Mouse (Mus musculus) lung, postnatal 36 days (tissue): ENCODE measurements around the gene 2900026A02Rik.

Experiments used
- DNase-seq: peaks from one replicate; pipeline ENCODE4 v3.0.0; 2022; ENCODE audit warnings: mixed read lengths

Gene 2900026A02Rik

DNA sequence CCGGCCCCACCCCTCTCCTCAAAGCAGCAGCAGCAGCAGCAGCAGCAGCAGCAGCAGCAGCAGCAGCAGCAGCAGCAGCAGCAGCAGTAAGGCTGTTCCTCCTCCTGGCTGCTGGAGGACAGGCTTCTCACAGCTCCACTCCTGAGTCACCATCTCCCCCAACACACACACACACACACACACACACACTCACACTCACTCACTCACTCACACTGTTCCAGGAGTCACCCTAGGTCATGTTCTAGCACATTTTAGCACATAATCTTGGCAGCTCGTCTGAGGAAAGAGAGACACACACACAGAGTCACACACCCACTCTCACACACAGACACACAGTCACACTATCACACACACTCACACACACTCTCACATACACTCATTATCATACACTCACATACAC, 74.4 kb downstream of the 2900026A02Rik start:
- DNase-seq, result no peak

GRCm38 (mm10) chr5:113145171-113145570, 75.9 kb downstream of the 2900026A02Rik start:
- DNase-seq, result no peak

DNA sequence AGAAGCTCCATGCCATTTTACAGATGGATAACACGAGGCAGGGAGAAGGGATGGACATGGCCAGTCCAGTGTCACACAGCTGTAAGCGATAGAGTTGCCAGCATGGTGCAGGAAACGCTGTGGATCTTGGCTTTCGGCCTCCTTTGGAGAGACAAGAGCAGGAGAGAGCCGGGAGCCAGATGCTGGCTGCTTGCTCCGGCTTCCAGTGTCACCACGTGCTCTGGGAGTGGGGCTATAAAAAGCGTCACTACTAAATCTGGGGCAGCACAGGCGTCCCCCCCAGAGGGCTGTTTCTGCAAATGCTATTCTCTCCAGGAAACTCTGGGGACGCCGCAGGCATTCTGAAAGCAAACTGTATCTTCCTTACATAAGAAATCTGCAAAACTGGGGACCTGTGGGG, 78.5 kb downstream of the 2900026A02Rik start:
- DNase-seq, result peak; percentile 39

- no peak for DNase-seq
Observed at GRCm38 (mm10) chr5:113142018-113142417, 79.0 kb downstream of the 2900026A02Rik start.

DNA sequence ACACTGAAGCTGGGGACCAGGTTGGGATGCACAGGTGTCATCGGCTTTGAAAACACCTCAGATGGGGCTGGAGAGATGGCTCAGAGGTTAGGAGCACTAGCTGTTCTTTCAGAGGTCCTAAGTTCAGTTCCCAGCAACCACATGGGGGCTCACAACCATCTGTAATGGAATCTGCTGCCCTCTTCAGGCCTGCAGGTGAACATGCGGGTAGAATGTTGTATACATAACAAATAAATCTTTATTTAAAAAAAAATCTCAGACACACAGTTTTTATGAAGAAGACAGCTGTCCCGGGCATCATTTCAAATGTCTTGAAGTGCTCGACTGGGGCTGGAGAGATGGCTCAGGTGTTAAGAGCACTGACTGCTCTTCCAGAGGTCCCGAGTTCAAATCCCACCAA, 80.2 kb downstream of the 2900026A02Rik start:
- no peak for DNase-seq

- no peak for DNase-seq
Observed at GRCm38 (mm10) chr5:113140051-113140450, 81.0 kb downstream of the 2900026A02Rik start.

- no peak for DNase-seq
Observed at GRCm38 (mm10) chr5:113139064-113139726, 81.8 kb downstream of the 2900026A02Rik start.

DNA sequence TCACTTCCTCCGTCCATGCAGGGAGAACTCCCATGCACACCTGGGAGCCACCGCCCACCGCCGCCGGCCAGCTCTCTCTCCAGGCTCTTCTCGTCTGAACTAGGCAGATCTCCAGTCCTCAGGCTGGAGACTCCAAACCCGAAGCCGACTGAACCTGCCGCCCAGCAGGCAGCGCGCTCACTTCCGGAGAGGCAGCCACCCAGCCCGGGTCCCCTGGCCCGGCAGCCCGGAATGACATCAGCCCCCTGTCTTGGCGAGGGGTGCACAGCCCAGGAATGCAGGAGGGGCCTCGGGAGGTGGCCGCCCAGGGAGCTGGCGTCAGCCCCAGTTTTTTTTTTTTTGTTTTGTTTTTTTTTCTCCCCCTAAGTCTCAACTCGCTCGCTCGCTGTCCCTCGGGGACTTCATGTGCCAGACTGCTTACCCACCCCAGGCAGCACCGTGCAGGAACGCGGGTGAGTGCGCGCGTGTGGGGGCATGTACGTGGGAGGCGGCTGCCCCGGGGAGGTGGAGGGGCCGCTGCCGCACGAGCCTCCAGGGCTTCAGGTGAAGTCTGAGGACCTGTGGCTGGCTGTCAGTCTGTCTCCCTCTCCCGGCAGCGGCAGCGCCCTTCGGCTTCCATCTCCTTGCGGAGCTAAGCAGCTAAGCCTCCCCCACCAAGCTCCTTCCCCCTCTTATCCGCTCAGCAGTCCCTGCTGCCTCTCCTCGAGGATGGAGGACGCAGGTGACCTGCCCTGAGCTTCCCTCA, 82.5 kb downstream of the 2900026A02Rik start:
- DNase-seq, result peak; percentile 76

DNA sequence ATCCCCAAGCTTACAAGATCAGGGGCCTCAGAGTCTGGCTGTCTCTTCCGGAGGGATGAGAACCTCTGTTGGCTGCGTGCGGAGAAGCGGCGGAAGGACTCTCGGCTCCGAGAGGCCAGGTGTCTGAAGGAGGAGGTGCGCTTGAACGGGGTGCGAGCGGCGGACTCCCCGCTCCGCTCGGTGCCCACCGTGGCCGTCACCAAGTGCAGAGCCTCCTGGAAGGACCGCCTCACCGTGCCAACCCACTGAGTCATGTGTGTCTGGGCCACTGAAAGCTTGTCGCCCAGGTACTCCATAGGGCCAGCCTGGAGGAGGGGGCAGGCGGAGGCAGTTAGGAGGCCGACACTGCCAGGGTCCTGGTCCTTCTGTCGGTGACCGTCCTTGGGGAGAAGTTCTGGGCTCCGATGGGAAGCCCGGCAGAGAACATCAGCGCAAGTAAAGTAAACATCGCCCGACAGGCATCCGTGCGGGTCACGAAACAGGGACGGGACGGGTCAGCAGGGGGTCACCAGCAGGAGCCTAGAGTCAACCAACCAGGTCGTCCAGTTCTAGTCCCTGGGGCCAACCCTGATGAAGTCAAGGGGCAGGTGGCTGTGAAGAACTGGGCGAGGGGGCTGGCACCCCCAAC, 83.2 kb downstream of the 2900026A02Rik start:
- peak; percentile 39 for DNase-seq

DNA sequence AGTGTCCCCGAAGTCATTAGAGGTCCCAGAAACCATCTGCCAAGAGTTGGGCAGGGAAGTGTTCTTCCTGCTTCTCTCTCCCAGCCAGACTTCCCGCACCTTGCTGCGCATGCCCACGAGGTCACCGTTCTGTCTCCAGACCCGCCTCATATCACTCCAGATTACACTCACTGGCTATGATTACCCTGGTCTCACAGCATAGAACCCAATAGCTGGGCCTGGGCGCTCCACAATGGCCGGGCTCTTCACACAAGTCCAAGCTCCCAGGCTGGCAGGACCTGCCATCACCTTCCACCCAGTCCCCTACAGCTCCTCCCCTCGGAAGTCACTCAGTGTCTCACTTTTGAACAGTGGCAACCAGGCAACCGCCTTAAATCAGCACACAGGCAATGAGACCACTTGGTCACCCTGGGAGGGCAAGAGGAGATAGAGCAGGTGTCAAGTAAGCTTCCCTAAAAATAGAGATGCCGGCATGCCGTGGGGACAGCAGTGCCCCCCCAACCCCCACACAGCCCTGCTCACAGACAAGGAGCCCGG, 84.0 kb downstream of the 2900026A02Rik start:
- peak; percentile 64 for DNase-seq

DNA sequence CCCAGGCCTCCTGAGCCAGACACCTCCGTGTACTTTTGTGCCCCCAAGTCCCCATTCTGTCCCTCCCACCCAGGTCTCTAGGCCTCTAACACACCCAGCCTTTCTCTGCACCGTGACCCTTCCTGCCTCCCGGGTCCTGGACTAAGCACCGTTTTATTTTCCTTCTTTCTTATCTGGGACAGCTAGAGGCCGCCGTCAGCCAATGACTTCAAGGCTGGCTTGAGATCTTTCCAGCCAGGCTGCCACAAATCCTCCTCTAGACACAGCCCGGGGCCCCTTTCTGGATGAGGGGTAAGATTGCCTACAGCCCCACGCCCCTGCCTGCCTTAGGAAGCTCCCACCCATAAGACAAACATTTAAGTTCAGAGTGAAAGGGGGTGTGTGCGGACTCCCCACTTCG, 85.5 kb downstream of the 2900026A02Rik start:
- no peak for DNase-seq

DNA sequence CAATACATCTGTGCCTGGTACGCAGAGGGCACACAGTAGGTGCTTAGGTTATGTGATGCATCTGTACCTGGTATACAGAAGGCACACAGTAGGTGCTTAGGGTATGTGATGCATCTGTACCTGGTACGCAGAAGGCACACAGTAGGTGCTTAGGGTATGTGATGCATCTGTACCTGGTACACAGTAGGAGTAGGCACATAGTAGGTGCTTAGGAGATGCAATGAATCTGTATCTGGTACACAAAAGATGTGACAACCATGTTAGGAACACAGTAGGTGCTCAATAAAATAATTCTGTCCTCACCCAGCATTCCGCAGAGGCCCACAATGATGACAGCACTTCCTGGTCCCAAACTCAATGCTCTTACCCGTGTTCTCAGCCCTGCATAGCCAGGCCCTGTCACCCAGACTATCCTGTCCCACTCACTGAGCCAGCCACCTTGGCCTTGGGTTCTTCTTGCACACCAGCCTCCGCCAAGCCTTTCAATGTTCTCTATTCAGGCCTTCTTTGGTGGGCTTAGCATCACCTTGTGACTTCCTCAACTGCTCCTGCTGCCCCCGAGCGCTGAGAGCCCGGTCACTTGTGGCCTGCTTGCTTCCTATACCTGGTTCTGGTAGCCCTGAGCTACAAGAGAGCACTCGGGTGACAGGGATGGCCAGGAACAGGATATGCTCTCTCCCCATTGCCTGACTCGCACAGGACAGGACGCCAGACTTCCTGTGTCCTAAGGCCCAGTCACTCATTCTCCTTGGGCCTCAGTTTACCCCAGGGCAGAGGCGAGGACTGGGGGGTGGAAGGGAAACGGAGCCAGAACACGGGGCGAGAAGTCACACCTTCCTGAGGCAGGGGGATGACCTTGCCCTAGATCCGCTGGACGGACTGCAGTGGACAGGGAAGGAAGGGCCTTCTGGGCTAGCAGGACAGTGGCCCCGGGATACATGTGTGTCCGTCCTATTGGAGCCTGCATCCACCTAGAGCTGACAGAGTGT, 87.0 kb downstream of the 2900026A02Rik start:
- DNase-seq, result no peak

GRCm38 (mm10) chr5:113133080-113133491, 88.0 kb downstream of the 2900026A02Rik start:
- peak; percentile 79 for DNase-seq

GRCm38 (mm10) chr5:113132635-113133041, 88.4 kb downstream of the 2900026A02Rik start:
- DNase-seq, result peak; percentile 70

GRCm38 (mm10) chr5:113128426-113128825, 92.6 kb downstream of the 2900026A02Rik start:
- DNase-seq, result no peak

DNA sequence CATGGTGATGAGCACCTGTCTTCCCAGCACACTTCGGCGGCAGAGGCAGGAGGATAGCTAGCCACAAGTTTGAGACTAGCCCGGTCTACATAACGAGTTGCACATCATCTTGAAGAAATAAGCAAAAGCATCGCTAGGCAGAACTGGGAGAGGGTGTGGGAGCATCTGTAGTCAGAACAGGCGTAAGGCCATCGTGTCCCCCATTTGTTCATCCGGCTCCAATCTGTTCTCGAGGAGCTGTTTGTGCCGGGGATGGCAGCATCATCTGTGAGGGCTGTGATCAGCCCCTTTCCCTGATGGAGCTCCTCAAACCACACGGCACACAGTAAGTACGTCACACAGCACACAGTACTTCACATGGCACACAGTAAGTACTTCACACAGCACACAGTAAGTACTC, 94.6 kb downstream of the 2900026A02Rik start:
- DNase-seq, result no peak

DNA sequence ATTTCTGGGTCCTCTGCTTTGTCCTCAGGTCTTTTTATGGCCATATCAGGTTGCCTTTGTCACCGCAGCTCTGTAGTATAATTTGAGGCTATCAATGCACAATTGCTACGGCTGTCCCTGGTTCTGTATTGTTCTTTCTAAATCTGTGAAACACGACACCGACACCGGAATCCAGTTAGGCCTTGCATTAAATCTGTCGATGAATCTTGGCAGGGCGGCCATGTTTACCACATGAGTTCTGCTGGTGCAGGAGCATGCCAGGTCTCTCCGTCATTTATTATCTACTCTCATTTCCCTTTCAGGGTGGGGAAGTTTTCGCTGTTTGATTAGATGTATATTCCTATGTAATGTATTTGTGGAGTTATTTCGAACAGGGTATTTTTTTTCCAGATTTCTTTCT, 97.3 kb downstream of the 2900026A02Rik start:
- peak; percentile 33 for DNase-seq

DNA sequence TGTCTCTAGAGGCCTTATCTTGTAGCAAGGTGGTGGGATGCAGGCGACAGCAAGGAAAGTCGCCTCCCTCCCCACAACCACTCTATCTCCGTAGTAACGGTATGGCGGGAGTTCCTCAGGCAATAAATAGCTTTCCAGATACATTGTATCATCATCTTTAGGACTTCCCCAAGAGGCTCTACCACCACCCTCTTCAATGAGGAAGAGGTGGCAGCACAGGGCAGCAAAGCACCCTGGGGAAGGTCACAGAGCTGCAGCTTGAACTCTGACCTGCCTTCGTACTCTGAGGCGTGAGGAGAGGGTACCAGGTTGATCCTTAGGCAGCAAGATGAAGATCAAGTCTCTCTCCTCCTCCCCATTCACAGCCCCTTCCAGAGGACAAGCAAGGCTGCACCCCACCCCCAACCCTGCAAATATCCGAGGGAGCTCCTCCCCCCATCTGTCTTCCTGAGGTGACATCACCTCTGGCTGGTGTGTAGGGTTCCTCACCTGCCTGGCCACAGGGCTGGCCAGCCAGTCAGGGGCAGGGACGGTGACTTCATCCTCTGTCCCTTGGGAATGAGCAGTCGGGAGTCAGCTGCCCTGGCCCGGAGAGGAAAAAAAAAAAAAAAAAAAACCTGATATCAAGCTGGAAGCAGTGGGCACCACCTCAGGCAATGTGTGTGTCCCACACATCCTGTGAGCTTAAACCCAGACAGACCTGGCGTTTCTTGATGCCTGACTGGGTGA, 98.5 kb downstream of the 2900026A02Rik start:
- no peak for DNase-seq

DNA sequence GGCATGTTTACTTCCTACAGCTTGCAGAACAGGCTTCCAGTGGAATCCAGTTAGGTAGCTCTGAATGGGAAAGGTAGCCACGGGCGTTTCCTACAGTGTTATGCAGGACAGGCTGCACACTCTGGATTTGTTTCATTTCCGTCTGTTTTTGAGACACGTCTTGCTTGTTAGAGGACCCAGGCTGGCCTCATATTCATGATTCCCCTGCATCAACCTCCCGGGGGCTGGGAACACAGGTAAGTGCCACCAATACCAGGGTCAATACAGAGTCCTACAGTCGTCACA, 99.5 kb downstream of the 2900026A02Rik start:
- DNase-seq, result no peak

DNA sequence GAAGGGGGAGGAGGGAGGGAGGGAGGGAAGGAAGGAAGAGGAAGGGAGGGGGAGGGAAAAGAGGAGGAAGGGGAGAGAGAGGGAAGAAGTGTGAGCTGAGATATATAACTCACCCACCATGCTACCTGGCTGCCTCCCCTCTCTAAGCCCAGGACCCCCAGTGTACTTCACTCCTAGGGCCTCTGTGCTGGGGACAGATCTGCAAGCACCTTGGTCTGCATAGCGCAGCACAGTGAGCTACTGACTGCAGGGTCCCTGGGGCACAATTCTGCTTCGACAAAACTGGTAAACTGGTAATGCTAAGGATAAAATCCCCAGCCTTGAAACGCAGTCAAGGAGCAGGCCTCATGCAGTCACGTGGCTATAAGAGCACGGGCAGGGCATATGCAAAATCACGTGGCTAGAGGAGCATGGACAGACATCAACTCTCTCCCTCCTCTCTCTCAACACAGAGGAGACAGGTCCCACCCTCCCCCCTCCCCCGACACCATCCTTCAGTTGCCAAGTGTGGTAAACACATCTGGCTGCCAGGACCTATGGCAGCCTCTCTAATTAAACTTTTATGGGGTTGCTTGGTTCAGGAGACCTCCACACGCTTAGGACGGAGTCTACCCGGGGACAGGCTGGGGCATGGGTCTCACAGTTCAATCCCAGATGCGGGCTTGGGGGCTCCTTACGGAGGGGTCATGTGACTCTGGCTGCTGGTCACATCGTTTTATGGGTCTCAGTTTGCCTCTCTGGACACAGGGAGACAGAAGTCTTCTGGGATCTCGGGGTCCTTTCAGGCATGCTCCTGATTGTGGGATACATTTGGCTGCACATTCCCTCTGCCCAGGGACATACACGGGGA, 100.1 kb downstream of the 2900026A02Rik start:
- no peak for DNase-seq
